Mouse (Mus musculus) subcutaneous adipose tissue, adult 2 months (tissue): ENCODE results near the gene Vmn1r220. TPM values are rescaled to one million over a fixed set of nuclear protein-coding genes. Genes with fewer than 3 reads are reported as not detected.

Source experiments
- polyA plus RNA-seq: library from polyadenylated mRNA; depleted of rRNA; stranded (reverse); fragments of >200 nt; gene quantifications from 2 replicates; pipeline ENCODE4 v1.2.3, GENCODE M21; 2012; ENCODE audit warnings: low replicate concordance; rRNA removed

The Vmn1r220 gene
- not detected in 2 replicates for polyA plus RNA-seq

DNA sequence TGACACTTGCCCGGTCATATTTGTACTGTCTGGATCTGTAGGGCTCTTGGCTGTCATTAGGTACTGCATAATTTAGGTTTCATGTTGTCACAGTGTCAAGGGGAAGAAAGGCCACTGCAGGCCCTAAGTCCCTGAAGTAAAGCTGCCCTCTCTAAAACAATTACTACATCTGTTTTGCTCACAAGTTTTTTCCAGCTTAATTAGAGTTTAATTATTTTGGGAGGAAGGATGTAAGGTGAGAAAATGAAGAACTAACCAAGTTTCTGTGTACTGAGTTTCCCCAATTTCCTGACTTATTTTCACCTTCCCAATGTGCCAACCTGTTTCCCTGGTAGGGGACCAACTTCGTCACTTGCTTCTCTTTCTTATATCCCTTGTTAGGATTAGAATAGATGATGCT, at the start of gene Vmn1r220:
TSS of gene Vmn1r220 (minus strand) at position 101 of the 400 bp plus-strand sequence.

GRCm38 (mm10) chr13:23235847-23236246, 48.1 kb upstream of the Vmn1r220 start, which contains the start of gene Vmn1r222:
Vmn1r222 (minus strand) TSS chr13:23235947.

GRCm38 (mm10) chr13:23213827-23214226, 26.1 kb upstream of the Vmn1r220 start, which contains the start of gene Vmn1r221:
Vmn1r221 (plus strand) TSS chr13:23214127.

GRCm38 (mm10) chr13:23159012-23159411, 28.8 kb downstream of the Vmn1r220 start, which contains the start of gene Vmn1r219:
Vmn1r219 (plus strand) TSS chr13:23159312.

DNA sequence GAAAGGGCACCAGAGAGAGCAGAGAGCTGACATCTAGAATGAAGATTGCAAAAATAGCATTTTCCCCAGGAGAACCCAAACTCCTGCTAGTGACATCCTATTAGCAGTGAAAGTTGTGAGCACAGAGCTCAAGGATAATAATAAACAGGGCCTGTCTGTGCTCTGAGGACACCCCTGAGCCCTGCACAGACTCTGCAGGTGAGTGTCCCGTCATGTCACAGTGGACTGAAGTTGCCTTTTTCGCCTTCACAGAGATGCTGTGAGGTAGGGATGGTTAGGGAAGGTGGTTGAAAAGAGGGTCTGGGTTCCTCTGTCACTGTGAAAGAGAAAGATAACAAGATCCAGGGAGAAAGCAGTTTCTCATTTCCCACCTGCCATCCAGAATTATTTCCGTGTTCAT, 54.7 kb downstream of the Vmn1r220 start, which contains the start of gene Vmn1r218:
TSS of gene Vmn1r218 (plus strand) at position 57 of the 400 bp plus-strand sequence.

Other genes starting within 250 kb of the Vmn1r220 start
- gene Vmn1r213, start 180.3 kb downstream of the Vmn1r220 start, polyA plus RNA-seq, result not detected in 2 replicates
- not detected in 2 replicates for gene Vmn1r214, start 157.6 kb downstream of the Vmn1r220 start, polyA plus RNA-seq
- not detected in 2 replicates for gene Vmn1r215, start 120.0 kb downstream of the Vmn1r220 start, polyA plus RNA-seq
- gene Vmn1r217, start 69.7 kb downstream of the Vmn1r220 start, polyA plus RNA-seq, result not detected in 2 replicates
- gene Vmn1r218, start 54.8 kb downstream of the Vmn1r220 start, polyA plus RNA-seq, result not detected in 2 replicates
- not detected in 2 replicates for gene Vmn1r219, start 28.7 kb downstream of the Vmn1r220 start, polyA plus RNA-seq
- not detected in 2 replicates for gene Vmn1r221, start 26.2 kb upstream of the Vmn1r220 start, polyA plus RNA-seq
- not detected in 2 replicates for gene Vmn1r222, start 48.0 kb upstream of the Vmn1r220 start, polyA plus RNA-seq
- not detected in 2 replicates for gene Vmn1r223, start 59.2 kb upstream of the Vmn1r220 start, polyA plus RNA-seq
- 1.7 and 3.0 TPM in 2 replicates for gene Zfp322a, start 181.2 kb upstream of the Vmn1r220 start, polyA plus RNA-seq
- 3.0 and 4.4 TPM in 2 replicates for gene Abt1, start 235.9 kb upstream of the Vmn1r220 start, polyA plus RNA-seq